Mouse (Mus musculus) fat pad, adult 2 months (tissue): ENCODE data around the gene Smpd2.
"Not testable (repeated sequence)": the region's sequence is repeated elsewhere in the genome, so short reads cannot be mapped to it uniquely, and the experiment has no call there.

ENCODE experiments used
- DNase-seq: peaks from one replicate; pipeline ENCODE4 v3.0.0-alpha.2; 2011; ENCODE audit warnings: low read depth, low spot score; ENCODE audit errors: extremely low read depth

The Smpd2 gene

GRCm38 (mm10) chr10:41489708-41490517 is at the start of gene Smpd2, which contains the start of gene Ppil6:
TSS of gene Smpd2 (minus strand) at chr10:41490369.
TSS of gene Ppil6 (plus strand) at chr10:41490439.
- DNase-seq: no peak

GRCm38 (mm10) chr10:41538986-41539385 is 48.8 kb upstream of the Smpd2 start:
- no peak for DNase-seq

- DNase-seq: no peak
These were observed 47.8 kb upstream of the Smpd2 start for GRCm38 (mm10) chr10:41537983-41538330.

GRCm38 (mm10) chr10:41537226-41537982 is 47.2 kb upstream of the Smpd2 start:
- DNase-seq: no peak

- no peak for DNase-seq
These were observed 46.5 kb upstream of the Smpd2 start for GRCm38 (mm10) chr10:41536714-41537113.

GRCm38 (mm10) chr10:41535991-41536390 is 45.8 kb upstream of the Smpd2 start:
- no peak for DNase-seq

- DNase-seq: no peak
These were observed 39.8 kb upstream of the Smpd2 start for GRCm38 (mm10) chr10:41529972-41530371.

GRCm38 (mm10) chr10:41525696-41526095 is 35.5 kb upstream of the Smpd2 start:
- no peak for DNase-seq

GRCm38 (mm10) chr10:41523386-41523785 is 33.2 kb upstream of the Smpd2 start:
- DNase-seq: no peak

- no peak for DNase-seq
These were observed 30.2 kb upstream of the Smpd2 start for GRCm38 (mm10) chr10:41520410-41520673.

GRCm38 (mm10) chr10:41519640-41520409 is 29.7 kb upstream of the Smpd2 start:
- no peak for DNase-seq

- DNase-seq: no peak
These were observed 28.9 kb upstream of the Smpd2 start, which contains the start of gene Cd164 for GRCm38 (mm10) chr10:41518981-41519618. TSS of gene Cd164 (plus strand) at chr10:41519414.

GRCm38 (mm10) chr10:41518508-41518980 is 28.4 kb upstream of the Smpd2 start:
- peak; percentile 50 for DNase-seq

GRCm38 (mm10) chr10:41514921-41515320 is 24.8 kb upstream of the Smpd2 start:
- DNase-seq: no peak

- DNase-seq: no peak
These were observed 24.1 kb upstream of the Smpd2 start for GRCm38 (mm10) chr10:41514301-41514700.

- no peak for DNase-seq
These were observed 19.0 kb upstream of the Smpd2 start for GRCm38 (mm10) chr10:41509160-41509559.

- not testable (repeated sequence) for DNase-seq
These were observed 15.3 kb upstream of the Smpd2 start for GRCm38 (mm10) chr10:41505446-41505845.

- DNase-seq: no peak
These were observed 14.8 kb upstream of the Smpd2 start for GRCm38 (mm10) chr10:41504996-41505395.

- no peak for DNase-seq
These were observed 10.8 kb upstream of the Smpd2 start for GRCm38 (mm10) chr10:41500941-41501340.

GRCm38 (mm10) chr10:41491111-41491510 is 942 bp upstream of the Smpd2 start:
- DNase-seq: no peak

GRCm38 (mm10) chr10:41490518-41490873 is 327 bp upstream of the Smpd2 start:
- no peak for DNase-seq
